Mouse (Mus musculus): ENCODE results near the gene Psmb3. TPM values are rescaled to one million over a fixed set of nuclear protein-coding genes. Genes with fewer than 3 reads are reported as not detected.

Gene Psmb3
- total and polyA plus RNA-seq, 2 experiments from 2014 or later: 449 to 473 TPM

DNA sequence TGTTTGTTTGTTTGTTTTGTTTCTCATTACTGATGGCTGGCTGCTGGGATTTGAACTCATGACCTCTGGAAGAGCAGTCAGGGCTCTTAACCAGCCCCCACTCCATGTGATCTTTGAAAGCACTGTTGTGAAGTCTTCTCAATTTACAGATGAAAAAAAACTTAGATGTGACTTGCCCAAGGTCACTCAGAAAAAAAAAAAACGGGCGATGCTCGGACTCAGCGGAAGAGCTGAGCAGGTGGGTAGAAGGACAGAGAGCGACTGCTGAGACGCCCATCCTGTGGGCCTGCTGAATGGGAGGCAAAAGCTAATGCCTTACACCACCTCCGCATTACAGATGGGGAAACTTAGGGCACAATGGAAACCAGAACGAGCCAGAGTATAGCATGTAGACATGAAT, 6.5 kb upstream of the Psmb3 start:
- no peak overlapping the region for H3K9ac ChIP-seq (replicated peaks; ENCODE audit: low read length, poor library complexity, severe bottlenecking)
- peak overlapping the region; percentile 49 for H3K4me2 ChIP-seq (ENCODE audit: low read depth, low read length, poor library complexity, severe bottlenecking)
- H3K4me3 ChIP-seq (ENCODE audit: low read depth, low read length): no peak overlapping the region
- no peak for TF ChIP-seq CTCF (IDR thresholded peaks at IDR 0.05)
- H3K27ac ChIP-seq (ENCODE audit: low read depth, low read length): no peak overlapping the region
- no peak for DNase-seq (ENCODE audit: low spot score)
- H3K9me3 ChIP-seq (ENCODE audit: low read length): no peaks in the 10 kb centered on the region
- ATAC-seq (ENCODE audit: low FRiP score): no peak
- peaks cover 10% of the 10 kb centered on the region for H3K36me3 ChIP-seq (ENCODE audit: insufficient read depth, low read length)
- 65% methylated on average over 8 of the region's 8 CpGs for WGBS
- no peaks in the 10 kb centered on the region for H3K27me3 ChIP-seq (ENCODE audit: insufficient read depth, low read length)
- H3K4me1 ChIP-seq (ENCODE audit: insufficient read depth, low read length): peaks cover 30% of the 10 kb centered on the region

DNA sequence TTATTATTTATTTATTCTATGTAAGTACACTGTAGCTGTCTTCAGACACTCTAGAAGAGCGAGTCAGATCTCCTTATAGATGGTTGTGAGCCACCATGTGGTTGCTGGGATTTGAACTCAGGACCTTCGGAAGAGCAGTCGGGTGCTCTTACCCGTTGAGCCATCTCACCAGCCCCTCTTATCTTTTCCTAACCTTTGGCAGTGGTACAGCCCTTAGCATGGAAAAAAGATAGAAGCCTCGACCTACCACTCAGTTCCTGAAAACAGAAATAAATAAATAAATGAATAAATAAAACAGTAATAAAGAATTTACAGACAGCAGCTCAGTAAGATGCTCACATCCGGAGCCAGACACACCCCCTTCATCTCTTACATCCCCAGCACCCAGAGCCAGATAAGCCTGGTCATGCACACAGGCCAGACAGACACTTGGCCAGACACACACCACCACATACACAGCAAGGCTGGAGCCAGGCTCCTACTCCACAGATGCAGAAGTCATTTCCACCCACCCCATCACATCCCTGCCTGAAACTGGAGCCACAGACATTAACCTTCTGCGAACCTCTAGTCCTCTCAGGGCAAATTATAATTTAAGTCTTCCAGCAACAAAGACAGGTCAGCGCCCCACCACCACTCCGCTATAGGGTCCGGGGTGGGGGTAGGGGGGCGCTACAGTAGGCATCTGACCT, 5.9 kb upstream of the Psmb3 start:
- Histone ChIP-seq H3K4me2 (ENCODE audit: low read depth, low read length, poor library complexity, severe bottlenecking) (peak overlapping the region; percentile 83), H3K9ac (replicated peaks; ENCODE audit: low read length, poor library complexity, severe bottlenecking) (peak overlapping the region; percentile 98), H3K4me3 (ENCODE audit: low read depth, low read length) (peak overlapping the region; percentile 83), H3K4me1 (ENCODE audit: insufficient read depth, low read length) (peaks cover 34% of the 10 kb centered on the region), H3K27me3 (ENCODE audit: insufficient read depth, low read length) (no peaks in the 10 kb centered on the region), H3K9me3 (ENCODE audit: low read length) (no peaks in the 10 kb centered on the region), H3K36me3 (ENCODE audit: insufficient read depth, low read length) (peaks cover 3% of the 10 kb centered on the region; the same call in 1 of the 2 replicates), H3K27ac (ENCODE audit: low read depth, low read length) (peak overlapping the region; percentile 98)
- ATAC-seq (ENCODE audit: low FRiP score): no peak
- no peak for DNase-seq (ENCODE audit: low spot score)
- TF ChIP-seq CTCF (IDR thresholded peaks at IDR 0.05): no peak
- WGBS: 51% methylated on average over 11 of the region's 11 CpGs

DNA sequence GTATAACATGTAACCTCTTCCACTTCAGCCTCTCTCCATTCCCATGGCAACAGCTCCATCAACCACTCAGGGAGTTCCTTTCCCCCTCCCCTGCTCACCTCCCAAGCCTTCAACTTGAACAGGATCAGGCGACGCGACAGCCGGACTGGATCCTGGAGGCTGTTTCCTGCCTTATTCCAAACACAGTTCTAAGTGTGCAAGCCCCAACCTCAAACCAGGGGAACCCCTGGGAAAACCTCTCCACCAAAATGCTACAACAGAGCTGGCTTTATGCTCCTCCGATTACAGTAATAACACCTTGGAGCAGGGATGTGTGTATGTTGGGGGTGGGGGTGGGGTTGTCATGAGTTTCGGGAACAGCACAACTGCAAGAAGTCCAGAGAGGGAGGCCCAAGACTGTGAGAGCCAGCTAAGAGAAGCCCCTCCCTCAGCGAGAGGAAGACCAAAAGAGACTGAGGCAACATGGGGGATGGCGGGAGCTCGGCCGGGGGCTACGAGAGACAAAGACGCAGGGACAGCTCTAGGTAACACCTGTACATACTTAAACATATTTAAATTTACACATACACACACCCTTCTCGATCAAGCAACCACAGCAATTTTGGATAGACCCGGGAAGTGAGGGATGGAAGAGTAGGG, 5.2 kb upstream of the Psmb3 start:
- WGBS: 0% methylated on average over 14 of the region's 14 CpGs
- H3K36me3 ChIP-seq (ENCODE audit: insufficient read depth, low read length): no peaks in the 10 kb centered on the region
- no peaks in the 10 kb centered on the region for H3K9me3 ChIP-seq (ENCODE audit: low read length)
- ATAC-seq (ENCODE audit: low FRiP score) (no peak), DNase-seq (ENCODE audit: low spot score) (peak; percentile 54)
- H3K4me2 ChIP-seq (ENCODE audit: low read depth, low read length, poor library complexity, severe bottlenecking): peak overlapping the region; percentile 83
- no peak for TF ChIP-seq CTCF (IDR thresholded peaks at IDR 0.05)
- peak overlapping the region; percentile 83 for H3K4me3 ChIP-seq (ENCODE audit: low read depth, low read length)
- peak overlapping the region; percentile 98 for H3K9ac ChIP-seq (replicated peaks; ENCODE audit: low read length, poor library complexity, severe bottlenecking)
- H3K27ac ChIP-seq (ENCODE audit: low read depth, low read length): peak overlapping the region; percentile 98
- H3K4me1 ChIP-seq (ENCODE audit: insufficient read depth, low read length): peaks cover 34% of the 10 kb centered on the region
- no peaks in the 10 kb centered on the region for H3K27me3 ChIP-seq (ENCODE audit: insufficient read depth, low read length)

DNA sequence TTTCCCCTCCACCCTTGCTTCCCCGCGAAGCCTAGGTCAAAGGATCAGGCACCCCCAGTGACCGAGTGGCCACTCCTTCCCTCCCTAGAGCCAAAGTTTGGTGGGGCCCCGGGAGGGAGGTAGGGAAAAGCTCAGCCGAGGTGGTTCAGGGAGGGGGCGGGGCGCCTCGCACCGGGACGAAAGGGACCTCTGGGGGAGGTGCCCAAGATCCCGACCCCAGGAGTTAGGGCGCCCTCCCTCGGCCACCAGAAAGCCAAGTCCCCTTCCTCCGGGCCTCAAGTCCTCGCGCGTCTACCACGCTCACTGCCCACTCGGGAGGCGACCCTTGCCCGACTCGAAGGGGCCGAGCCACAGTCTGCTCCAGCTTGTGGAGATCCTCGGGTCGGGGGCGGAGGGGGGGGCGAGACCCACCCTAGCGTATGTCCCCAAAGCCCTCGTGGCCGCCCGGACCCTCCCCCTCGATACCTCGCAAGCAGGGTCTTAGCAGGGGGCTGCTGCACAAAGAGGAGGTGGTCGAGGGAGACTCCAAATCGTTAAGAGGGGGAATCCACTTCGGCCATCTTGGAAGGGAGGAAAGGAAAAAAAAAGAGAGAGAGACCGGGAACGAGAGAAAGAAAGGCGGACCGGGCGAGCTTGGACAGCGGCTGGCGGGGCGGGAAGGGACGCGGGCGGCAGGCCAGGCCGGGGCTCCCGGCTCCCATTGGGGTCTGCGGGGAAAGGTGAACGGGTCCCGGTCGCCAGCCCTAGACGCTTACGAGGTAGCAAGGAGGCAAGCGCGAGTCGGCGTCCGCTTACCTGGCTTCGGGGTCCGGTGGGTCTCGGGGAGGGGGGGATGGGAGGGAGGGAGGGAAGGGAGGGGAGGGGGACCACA, 4.2 kb upstream of the Psmb3 start:
- under 1% methylated on average over 47 of the region's 63 CpGs for WGBS
- H3K4me2 ChIP-seq (ENCODE audit: low read depth, low read length, poor library complexity, severe bottlenecking): peak overlapping the region; percentile 83
- H3K36me3 ChIP-seq (ENCODE audit: insufficient read depth, low read length): no peaks in the 10 kb centered on the region
- H3K4me3 ChIP-seq (ENCODE audit: low read depth, low read length): peak overlapping the region; percentile 83
- H3K27ac ChIP-seq (ENCODE audit: low read depth, low read length): peak overlapping the region; percentile 98
- no peaks in the 10 kb centered on the region for H3K27me3 ChIP-seq (ENCODE audit: insufficient read depth, low read length)
- ATAC-seq (ENCODE audit: low FRiP score) (no peak), DNase-seq (ENCODE audit: low spot score) (peak; percentile 74)
- H3K9ac ChIP-seq (replicated peaks; ENCODE audit: low read length, poor library complexity, severe bottlenecking): peak overlapping the region; percentile 98
- H3K4me1 ChIP-seq (ENCODE audit: insufficient read depth, low read length): peaks cover 34% of the 10 kb centered on the region
- peak; percentile 60 for TF ChIP-seq CTCF (IDR thresholded peaks at IDR 0.05)
- H3K9me3 ChIP-seq (ENCODE audit: low read length): no peaks in the 10 kb centered on the region

DNA sequence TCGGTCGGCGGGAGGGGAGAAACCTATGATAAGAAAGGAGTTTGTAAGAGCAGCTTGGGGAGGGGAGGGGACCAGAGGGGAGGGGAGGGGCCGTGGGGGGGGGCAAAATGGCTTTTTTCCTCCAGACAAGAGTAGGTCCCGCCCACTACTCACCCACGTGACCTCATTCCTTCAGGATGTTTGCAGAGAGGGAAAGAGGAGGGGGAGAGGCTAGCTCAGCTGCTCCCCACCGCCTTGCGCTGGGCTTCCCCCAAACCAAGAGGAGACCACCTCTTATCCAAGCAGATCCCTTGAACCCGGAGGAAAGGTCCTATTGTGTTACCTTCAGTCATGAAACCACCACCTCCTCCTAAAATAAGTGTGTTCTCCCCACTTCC, 3.6 kb upstream of the Psmb3 start:
- Histone ChIP-seq H3K4me1 (ENCODE audit: insufficient read depth, low read length) (peaks cover 36% of the 10 kb centered on the region), H3K36me3 (ENCODE audit: insufficient read depth, low read length) (no peaks in the 10 kb centered on the region), H3K4me3 (ENCODE audit: low read depth, low read length) (peak overlapping the region; percentile 83), H3K27ac (ENCODE audit: low read depth, low read length) (peak overlapping the region; percentile 98), H3K27me3 (ENCODE audit: insufficient read depth, low read length) (no peaks in the 10 kb centered on the region), H3K9ac (replicated peaks; ENCODE audit: low read length, poor library complexity, severe bottlenecking) (peak overlapping the region; percentile 98), H3K9me3 (ENCODE audit: low read length) (no peaks in the 10 kb centered on the region), H3K4me2 (ENCODE audit: low read depth, low read length, poor library complexity, severe bottlenecking) (peak overlapping the region; percentile 83)
- ATAC-seq (ENCODE audit: low FRiP score) (peak; percentile 15; the same call in 1 of the 2 replicates), DNase-seq (ENCODE audit: low spot score) (peak; percentile 97)
- no peak for TF ChIP-seq CTCF (IDR thresholded peaks at IDR 0.05)
- WGBS: 0% methylated on average over 6 of the region's 9 CpGs
